Mouse (Mus musculus) C2C12 (cell line): ENCODE measurements around the gene Hdac4.

Experiments
- CEBPB ChIP-seq: IDR thresholded peaks from one replicate; pipeline ENCODE4 v1.6.1; 2011; ENCODE audit warnings: low read depth, mild to moderate bottlenecking, control low read depth, moderate library complexity
- CTCF ChIP-seq: IDR thresholded peaks from one replicate; pipeline ENCODE4 v1.5.1; 2011; ENCODE audit not compliant: control insufficient read depth, insufficient read depth, insufficient read length
- FOSL1 ChIP-seq: IDR thresholded peaks from one replicate; pipeline ENCODE4 v1.8.0; 2011; ENCODE audit warnings: mild to moderate bottlenecking, low read length; ENCODE audit not compliant: poor library complexity, insufficient read depth, severe bottlenecking
- MAX ChIP-seq: IDR thresholded peaks from one replicate; pipeline ENCODE4 v1.6.1; 2011; ENCODE audit warnings: mild to moderate bottlenecking, control low read depth
- MYOD1 ChIP-seq: IDR thresholded peaks from one replicate; pipeline ENCODE4 v1.6.1; 2011; ENCODE audit warnings: low read depth; ENCODE audit not compliant: control insufficient read depth, insufficient read length
- MYOG ChIP-seq: IDR thresholded peaks from one replicate; pipeline ENCODE4 v1.6.1; 2011; ENCODE audit not compliant: control insufficient read depth, insufficient read length; ENCODE audit errors: extremely low read depth
- USF1 ChIP-seq: IDR thresholded peaks from one replicate; pipeline ENCODE4 v1.6.1; 2011; ENCODE audit warnings: low read depth, mild to moderate bottlenecking, control low read depth, moderate library complexity

- no peak for TF ChIP-seq CTCF
- TF ChIP-seq USF1: no peak
- TF ChIP-seq MYOG: no peak
- no peak for TF ChIP-seq MAX
- TF ChIP-seq MYOD1: no peak
- no peak for TF ChIP-seq CEBPB
- TF ChIP-seq FOSL1: no peak
Observed at GRCm38 (mm10) chr1:91959044-91959443, 236.5 kb downstream of the Hdac4 start.
